Mouse (Mus musculus) testis, adult 2 months (tissue): ENCODE results near the gene R3hdm4. TPM values are rescaled to one million over a fixed set of nuclear protein-coding genes. Genes with fewer than 3 reads are reported as not detected.

Experiments
- H3K27ac ChIP-seq: fragments of 200-500 bp; 2 replicates; pipeline ENCODE4 v1.5.1; 2012; ENCODE audit warnings: low read depth, low read length; ENCODE audit not compliant: control insufficient read depth, insufficient read depth
- H3K27me3 ChIP-seq: fragments of 200-500 bp; 2 replicates; pipeline ENCODE4 v1.6.1; 2012; ENCODE audit warnings: mild to moderate bottlenecking, low read length, moderate library complexity; ENCODE audit not compliant: control insufficient read depth, insufficient read depth
- H3K36me3 ChIP-seq: fragments of 200-500 bp; 2 replicates; pipeline ENCODE4 v1.6.1; 2012; ENCODE audit warnings: mild to moderate bottlenecking, low read length; ENCODE audit not compliant: control insufficient read depth, insufficient read depth
- H3K4me1 ChIP-seq: fragments of 200-500 bp; 2 replicates; pipeline ENCODE4 v1.6.1; 2012; ENCODE audit warnings: low read length; ENCODE audit not compliant: control insufficient read depth, insufficient read depth
- H3K4me3 ChIP-seq: fragments of 200-500 bp; 2 replicates; pipeline ENCODE4 v1.5.1; 2012; ENCODE audit warnings: low read depth, mild to moderate bottlenecking, low read length, moderate library complexity, mixed read lengths; ENCODE audit not compliant: control insufficient read depth
- CTCF ChIP-seq: fragments of 200-500 bp; IDR thresholded peaks from 2 replicates; pipeline ENCODE4 v1.5.1; 2012; ENCODE audit warnings: low read depth, mild to moderate bottlenecking, inconsistent platforms, low read length, moderate library complexity; ENCODE audit not compliant: control insufficient read depth, insufficient read depth, insufficient replicate concordance
- POLR2A ChIP-seq: fragments of 200-500 bp; IDR thresholded peaks from 2 replicates; pipeline ENCODE4 v1.6.1; 2012; ENCODE audit warnings: low read depth, mild to moderate bottlenecking, inconsistent platforms, low read length, moderate library complexity; ENCODE audit not compliant: control insufficient read depth
- polyA plus RNA-seq: library from polyadenylated mRNA; depleted of rRNA; stranded (reverse); fragments of >200 nt; gene quantifications from 2 replicates; pipeline ENCODE4 v1.2.3, GENCODE M21; 2012

The R3hdm4 gene
- polyA plus RNA-seq, 1 experiment = 15.2 TPM

- peaks cover 33% of the 10 kb centered on the region for H3K4me1 ChIP-seq
- no peaks in the 10 kb centered on the region for H3K36me3 ChIP-seq
- TF ChIP-seq CTCF (no peak), POLR2A (no peak)
- H3K27ac ChIP-seq = no peak overlapping the region
- peak overlapping the region; percentile 7 for H3K4me3 ChIP-seq
- H3K27me3 ChIP-seq = no peaks in the 10 kb centered on the region
Observed at GRCm38 (mm10) chr10:79933145-79933679, 12.2 kb upstream of the R3hdm4 start.

GRCm38 (mm10) chr10:79932736-79933135 is 11.7 kb upstream of the R3hdm4 start:
- no peaks in the 10 kb centered on the region for H3K27me3 ChIP-seq
- H3K36me3 ChIP-seq = no peaks in the 10 kb centered on the region
- no peak for TF ChIP-seq CTCF
- no peak for TF ChIP-seq POLR2A
- H3K4me3 ChIP-seq = peak overlapping the region; percentile 83
- peaks cover 38% of the 10 kb centered on the region for H3K4me1 ChIP-seq
- H3K27ac ChIP-seq = no peak overlapping the region

- Histone ChIP-seq H3K36me3 (no peaks in the 10 kb centered on the region), H3K4me1 (peaks cover 39% of the 10 kb centered on the region), H3K27ac (no peak overlapping the region), H3K4me3 (peak overlapping the region; percentile 83), H3K27me3 (no peaks in the 10 kb centered on the region)
- TF ChIP-seq POLR2A (no peak), CTCF (no peak)
Observed at GRCm38 (mm10) chr10:79931797-79932196, 10.8 kb upstream of the R3hdm4 start.

- TF ChIP-seq POLR2A (no peak), CTCF (no peak)
- no peaks in the 10 kb centered on the region for H3K36me3 ChIP-seq
- H3K4me1 ChIP-seq = peaks cover 43% of the 10 kb centered on the region
- no peak overlapping the region for H3K27ac ChIP-seq
- no peaks in the 10 kb centered on the region for H3K27me3 ChIP-seq
- H3K4me3 ChIP-seq = peak overlapping the region; percentile 83
Observed at GRCm38 (mm10) chr10:79930826-79931186, 9.8 kb upstream of the R3hdm4 start.

GRCm38 (mm10) chr10:79929967-79930825 is 9.2 kb upstream of the R3hdm4 start:
- TF ChIP-seq POLR2A (0 out of 2 replicates have a peak, but pooled peaks have one; percentile 55), CTCF (no peak)
- peak overlapping the region; percentile 10; the same call in 1 of the 2 replicates for H3K27ac ChIP-seq
- H3K4me3 ChIP-seq = peak overlapping the region; percentile 85
- H3K36me3 ChIP-seq = no peaks in the 10 kb centered on the region
- peaks cover 44% of the 10 kb centered on the region for H3K4me1 ChIP-seq
- H3K27me3 ChIP-seq = no peaks in the 10 kb centered on the region

GRCm38 (mm10) chr10:79928907-79929701 is 8.1 kb upstream of the R3hdm4 start:
- Histone ChIP-seq H3K27me3 (no peaks in the 10 kb centered on the region), H3K27ac (no peak overlapping the region), H3K36me3 (no peaks in the 10 kb centered on the region), H3K4me3 (peak overlapping the region; percentile 85), H3K4me1 (peaks cover 43% of the 10 kb centered on the region)
- TF ChIP-seq CTCF = no peak
- no peak for TF ChIP-seq POLR2A

GRCm38 (mm10) chr10:79928030-79928694 is 7.2 kb upstream of the R3hdm4 start:
- peak overlapping the region; percentile 78 for H3K4me3 ChIP-seq
- H3K27ac ChIP-seq = no peak overlapping the region
- no peaks in the 10 kb centered on the region for H3K36me3 ChIP-seq
- H3K27me3 ChIP-seq = no peaks in the 10 kb centered on the region
- TF ChIP-seq CTCF (no peak), POLR2A (no peak)
- peaks cover 34% of the 10 kb centered on the region for H3K4me1 ChIP-seq
